Mouse (Mus musculus) inflammation-experienced regulatory T-cells, adult 16 weeks (primary cell): Measurements from ENCODE around the gene Pcgf3. TPM values are rescaled to one million over a fixed set of nuclear protein-coding genes. Genes with fewer than 3 reads are reported as not detected.

ENCODE experiments used
- polyA plus RNA-seq: library from polyadenylated mRNA; unstranded; fragments of 100-300 nt; shearing (Covaris generic); gene quantifications from one replicate; pipeline ENCODE4 v1.2.1, GENCODE M21; 2017

Gene Pcgf3
- 18.8 TPM for polyA plus RNA-seq

DNA sequence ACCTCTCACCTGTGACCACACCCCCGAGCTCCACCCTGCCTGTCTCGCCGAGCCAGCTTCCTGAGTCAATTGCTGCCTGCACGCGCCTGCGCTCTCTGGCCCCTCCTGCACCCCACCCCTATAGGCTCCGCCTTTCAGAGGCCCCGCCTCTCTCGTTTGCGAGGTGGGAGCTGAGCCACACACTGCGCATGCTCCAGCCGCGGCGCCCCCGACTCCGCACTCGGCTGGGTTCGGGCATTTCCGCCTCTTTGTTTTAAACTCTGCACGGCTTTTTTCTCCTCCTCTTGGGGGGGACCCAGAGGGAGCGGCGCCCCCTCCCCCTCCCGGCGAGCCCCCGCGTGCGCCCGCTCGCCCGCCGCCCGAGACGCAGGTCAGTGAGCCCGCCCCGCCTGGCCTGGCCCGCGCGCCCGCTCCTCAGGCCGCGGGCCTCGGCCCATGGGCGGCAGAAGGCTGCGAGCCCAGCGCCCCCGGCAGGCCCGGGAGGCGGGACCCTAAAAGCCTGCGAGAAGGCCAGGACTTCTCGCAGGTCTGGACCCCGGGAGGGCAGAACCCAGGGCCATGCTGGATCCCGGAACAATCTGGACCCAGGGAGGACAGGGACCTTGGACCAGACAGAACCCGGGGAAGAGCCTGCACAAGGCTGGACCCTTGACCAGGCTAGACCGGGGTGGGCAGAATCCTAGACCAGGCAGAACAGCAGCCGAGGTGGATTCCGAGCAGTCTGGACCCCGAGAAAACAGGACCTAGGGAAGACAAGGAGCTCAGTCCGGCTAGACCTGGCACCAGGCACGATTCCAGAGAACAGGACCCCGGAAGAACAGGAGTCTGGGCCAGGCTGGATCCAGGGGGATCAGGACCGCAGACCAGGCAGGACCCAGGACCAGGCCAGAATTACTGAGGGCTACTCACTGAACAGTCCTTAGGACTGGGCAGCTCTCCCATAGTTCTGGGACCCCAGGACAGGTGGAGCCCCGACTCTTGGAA lies at the start of gene Pcgf3:
TSS of gene Pcgf3 (plus strand) at position 151 of the 984 bp plus-strand sequence.

DNA sequence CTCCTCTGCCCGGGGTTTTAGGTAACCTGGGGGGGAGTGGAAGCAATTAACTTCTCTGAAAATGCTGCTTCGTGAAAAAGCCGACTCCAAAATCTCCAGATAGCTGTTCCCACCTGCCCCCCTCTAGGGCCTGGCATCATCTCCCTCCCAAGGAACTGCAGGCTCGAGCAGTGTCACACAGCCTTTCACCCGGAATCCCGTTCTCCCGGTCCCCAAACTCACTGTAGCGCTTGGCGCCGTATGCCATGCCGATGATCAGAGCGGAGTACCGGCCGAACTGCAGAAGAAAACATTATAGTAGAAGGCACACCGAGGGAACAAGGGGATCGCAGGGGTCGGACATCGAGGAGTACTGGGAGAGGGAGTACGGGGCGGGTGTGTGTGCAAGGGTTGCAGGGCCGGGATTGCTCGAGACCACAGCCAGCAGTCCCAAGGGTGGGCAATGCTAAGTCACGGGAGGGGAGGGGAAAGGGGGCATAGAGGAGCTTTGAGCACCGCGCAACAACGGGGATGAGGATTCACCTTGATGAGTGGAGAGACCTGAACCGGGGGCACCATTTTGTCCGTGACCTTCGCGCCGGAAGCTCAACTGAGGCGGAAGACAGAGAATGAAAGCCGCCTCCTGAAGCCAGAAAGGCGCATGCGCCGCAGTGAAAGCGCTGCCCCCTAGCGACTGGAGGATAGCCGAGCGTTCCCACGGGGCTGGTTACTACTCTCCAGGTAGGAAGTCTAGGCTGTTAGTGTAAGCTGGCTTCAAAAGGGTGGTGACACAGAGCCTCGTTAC lies 27.0 kb upstream of the Pcgf3 start, which contains the start of gene Atp5k:
TSS of gene Atp5k (minus strand) at position 645 of the 784 bp plus-strand sequence.

DNA sequence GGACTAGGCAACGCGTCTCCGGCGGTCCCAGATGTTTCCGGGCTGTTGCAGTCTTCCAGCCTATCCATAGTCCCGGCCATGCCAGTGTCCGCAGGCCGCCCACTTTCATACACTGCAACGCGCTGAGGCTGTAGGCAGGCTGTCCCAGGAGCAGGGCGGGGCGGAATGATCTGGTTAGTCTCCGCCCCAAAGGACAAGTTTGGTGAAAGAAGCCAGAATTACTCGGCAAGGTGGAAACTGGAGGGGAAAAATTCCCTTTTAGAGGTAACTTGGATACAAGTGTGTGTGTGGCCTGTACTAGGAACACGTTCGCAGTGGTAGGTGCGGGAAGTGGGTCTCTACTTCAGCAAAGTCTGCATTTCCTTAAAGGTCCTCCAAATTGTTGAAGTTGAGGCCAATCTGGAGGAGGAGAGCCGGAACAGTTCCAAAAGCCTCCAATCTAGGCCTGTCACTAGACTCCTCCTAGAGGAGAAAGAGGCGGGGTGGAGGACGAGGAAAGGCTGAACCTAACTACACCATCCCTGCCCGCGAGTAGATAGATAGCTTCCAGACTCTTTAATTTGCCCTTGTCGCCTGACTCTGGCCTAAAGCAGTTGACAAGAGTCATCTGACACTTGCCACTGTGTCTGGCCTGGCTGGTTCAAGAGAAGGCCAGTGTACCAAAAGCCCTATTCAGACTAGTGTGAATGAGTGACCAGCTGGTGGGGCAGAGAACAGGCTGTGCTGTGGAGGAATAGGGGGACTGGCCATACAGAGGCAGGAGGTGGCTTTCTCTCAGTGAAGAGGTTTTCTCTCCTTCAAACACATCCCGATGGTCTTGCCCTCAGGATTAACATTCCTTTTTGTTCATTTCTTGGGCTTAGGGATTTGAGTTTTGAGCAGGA lies 12.0 kb upstream of the Pcgf3 start, which contains the start of gene Mfsd7a:
TSS of gene Mfsd7a (minus strand) at position 107 of the 884 bp plus-strand sequence.

DNA sequence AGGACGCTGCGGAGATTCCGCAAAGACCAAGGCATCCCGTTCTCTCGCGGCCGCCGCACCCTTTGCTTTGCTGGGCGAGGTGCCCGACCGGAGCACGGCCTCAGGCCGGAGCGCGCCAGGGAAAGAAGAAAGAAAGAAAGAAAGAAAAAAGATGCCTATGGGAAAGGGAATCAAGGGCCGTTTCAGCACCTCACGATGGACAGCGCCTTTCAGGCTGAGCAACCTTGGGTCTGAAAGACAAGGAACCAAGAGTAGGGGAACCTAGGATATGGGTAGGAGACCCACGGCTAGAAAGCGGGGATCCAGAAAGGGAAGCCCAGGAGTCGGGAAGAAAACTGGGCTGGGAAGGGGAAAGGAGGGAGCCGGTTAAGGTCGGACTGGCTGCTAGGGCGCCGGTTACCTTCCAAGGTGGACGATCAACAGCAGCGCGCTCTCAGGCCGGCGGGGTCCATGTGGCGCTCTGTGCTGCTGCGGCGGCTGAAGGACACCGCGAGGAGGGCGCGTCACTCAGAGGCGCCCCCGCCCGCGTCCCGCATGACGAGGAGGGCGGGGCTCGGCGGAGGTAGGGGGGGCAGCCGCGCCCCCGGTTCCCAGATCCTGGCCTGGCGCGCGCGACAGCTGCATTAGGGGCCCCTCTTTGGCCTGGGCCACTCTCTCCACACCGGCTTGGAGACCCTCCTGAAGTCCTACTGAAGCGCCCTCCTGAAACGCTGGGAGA lies 88.6 kb downstream of the Pcgf3 start, which contains the start of gene Cplx1:
TSS of gene Cplx1 (minus strand) at position 536 of the 718 bp plus-strand sequence.

Other genes with a start within 250 kb of the Pcgf3 start
- 46.4 TPM for gene Dr1, start 192.3 kb upstream of the Pcgf3 start, polyA plus RNA-seq
- 7.4 TPM for gene Pigg, start 148.6 kb upstream of the Pcgf3 start, polyA plus RNA-seq
- gene Gm42517, start 93.3 kb upstream of the Pcgf3 start, polyA plus RNA-seq, result not detected
- gene Pde6b, start 72.8 kb upstream of the Pcgf3 start, polyA plus RNA-seq, result 2.7 TPM
- gene Atp5k, start 26.8 kb upstream of the Pcgf3 start, polyA plus RNA-seq, result 192 TPM
- not detected for gene Mfsd7a, start 12.3 kb upstream of the Pcgf3 start, polyA plus RNA-seq
- gene Cplx1, start 88.8 kb downstream of the Pcgf3 start, polyA plus RNA-seq, result not detected
- gene Gak, start 168.5 kb downstream of the Pcgf3 start, polyA plus RNA-seq, result 164 TPM
- gene Tmem175, start 168.5 kb downstream of the Pcgf3 start, polyA plus RNA-seq, result 52.3 TPM
- 56.8 TPM for gene Idua, start 199.1 kb downstream of the Pcgf3 start, polyA plus RNA-seq
- 23.2 TPM for gene Dgkq, start 208.4 kb downstream of the Pcgf3 start, polyA plus RNA-seq
- 0.10 TPM for gene Slc26a1, start 214.3 kb downstream of the Pcgf3 start, polyA plus RNA-seq
- not detected for gene Fgfrl1, start 231.2 kb downstream of the Pcgf3 start, polyA plus RNA-seq